Mouse (Mus musculus): ENCODE measurements around the gene Arhgap42. TPM values are rescaled to one million over a fixed set of nuclear protein-coding genes. Genes with fewer than 3 reads are reported as not detected.

Arhgap42 gene
- polyA plus RNA-seq, 1 experiment from 2014 or later = 28.8 TPM

DNA sequence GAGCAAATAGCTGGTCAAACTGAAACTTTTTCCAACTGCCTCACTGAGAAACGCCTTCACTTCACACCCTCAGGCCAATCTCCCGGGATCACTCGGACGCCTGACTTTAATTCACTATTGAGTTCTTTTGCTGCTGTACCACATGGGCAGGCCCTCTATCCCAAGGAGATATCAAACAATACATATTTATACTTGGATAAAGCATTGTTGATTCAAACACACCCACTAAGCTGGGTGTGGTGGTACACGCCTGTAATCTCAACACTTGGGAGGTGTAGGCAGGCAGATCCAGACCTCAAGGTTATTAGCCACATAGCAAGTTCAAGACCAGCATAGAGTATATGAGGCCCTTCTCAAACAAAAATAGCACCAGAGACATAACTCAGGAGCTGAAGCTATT lies 64.7 kb downstream of the Arhgap42 start:
- ATAC-seq (ENCODE audit: low read depth) (no peak), DNase-seq (ENCODE audit: low spot score) (no peak)
- no peak overlapping the region for H3K9ac ChIP-seq (ENCODE audit: low read depth, low read length)

GRCm38 (mm10) chr9:9173091-9173490 lies 65.8 kb downstream of the Arhgap42 start:
- 39% methylated on average over 1 of the region's 1 CpGs for WGBS

More for the DNA sequence above, 64.7 kb downstream of the Arhgap42 start:
- no peaks in the 10 kb centered on the region for H3K27me3 ChIP-seq (replicated peaks; ENCODE audit: control insufficient read depth, insufficient read depth, low read length)
- H3K36me3 ChIP-seq (ENCODE audit: control insufficient read depth, insufficient read depth, low read length) = no peaks in the 10 kb centered on the region
- H3K4me1 ChIP-seq (ENCODE audit: control insufficient read depth, insufficient read depth, low read length) = peaks cover 3% of the 10 kb centered on the region; the same call in 1 of the 2 replicates
- no peak overlapping the region for H3K4me2 ChIP-seq (ENCODE audit: low read depth, low read length)
- no peaks in the 10 kb centered on the region for H3K9me3 ChIP-seq (ENCODE audit: control insufficient read depth, low read length)
- H3K4me3 ChIP-seq (ENCODE audit: low read depth, low read length) = no peak overlapping the region
- no peak overlapping the region for H3K27ac ChIP-seq (replicated peaks; ENCODE audit: low read depth, low read length)
- WGBS = 69% methylated on average over 5 of the region's 5 CpGs

GRCm38 (mm10) chr9:9171146-9171816 lies 67.6 kb downstream of the Arhgap42 start:
- no peak overlapping the region for H3K9ac ChIP-seq (ENCODE audit: low read depth, low read length)
- peak; percentile 65 for DNase-seq (ENCODE audit: low spot score)
- ATAC-seq (ENCODE audit: low read depth) = peak; percentile 68
- H3K4me2 ChIP-seq (ENCODE audit: low read depth, low read length) = no peak overlapping the region
- peaks cover 6% of the 10 kb centered on the region; the same call in 1 of the 2 replicates for H3K4me1 ChIP-seq (ENCODE audit: control insufficient read depth, insufficient read depth, low read length)
- no peak overlapping the region for H3K4me3 ChIP-seq (ENCODE audit: low read depth, low read length)
- no peaks in the 10 kb centered on the region for H3K27me3 ChIP-seq (replicated peaks; ENCODE audit: control insufficient read depth, insufficient read depth, low read length)
- peak overlapping the region; percentile 24 for H3K27ac ChIP-seq (replicated peaks; ENCODE audit: low read depth, low read length)
- 47% methylated on average over 5 of the region's 5 CpGs for WGBS
- H3K36me3 ChIP-seq (ENCODE audit: control insufficient read depth, insufficient read depth, low read length) = no peaks in the 10 kb centered on the region
- no peaks in the 10 kb centered on the region for H3K9me3 ChIP-seq (ENCODE audit: control insufficient read depth, low read length)

More at GRCm38 (mm10) chr9:9173091-9173490, 65.8 kb downstream of the Arhgap42 start:
- Histone ChIP-seq H3K4me3 (ENCODE audit: low read depth, low read length) (no peak overlapping the region), H3K36me3 (ENCODE audit: control insufficient read depth, insufficient read depth, low read length) (no peaks in the 10 kb centered on the region), H3K4me1 (ENCODE audit: control insufficient read depth, insufficient read depth, low read length) (peaks cover 3% of the 10 kb centered on the region; the same call in 1 of the 2 replicates), H3K4me2 (ENCODE audit: low read depth, low read length) (no peak overlapping the region), H3K9ac (ENCODE audit: low read depth, low read length) (no peak overlapping the region), H3K9me3 (ENCODE audit: control insufficient read depth, low read length) (no peaks in the 10 kb centered on the region), H3K27me3 (replicated peaks; ENCODE audit: control insufficient read depth, insufficient read depth, low read length) (no peaks in the 10 kb centered on the region), H3K27ac (replicated peaks; ENCODE audit: low read depth, low read length) (no peak overlapping the region)
- DNase-seq (ENCODE audit: low spot score) (no peak), ATAC-seq (ENCODE audit: low read depth) (no peak)

GRCm38 (mm10) chr9:9165641-9166063 lies 73.2 kb downstream of the Arhgap42 start:
- H3K4me2 ChIP-seq (ENCODE audit: low read depth, low read length) = no peak overlapping the region
- no peak overlapping the region for H3K4me3 ChIP-seq (ENCODE audit: low read depth, low read length)
- peaks cover 11% of the 10 kb centered on the region for H3K4me1 ChIP-seq (ENCODE audit: control insufficient read depth, insufficient read depth, low read length)
- no peak overlapping the region for H3K27ac ChIP-seq (replicated peaks; ENCODE audit: low read depth, low read length)
- 74% methylated on average over 4 of the region's 4 CpGs for WGBS
- H3K9ac ChIP-seq (ENCODE audit: low read depth, low read length) = no peak overlapping the region
- H3K9me3 ChIP-seq (ENCODE audit: control insufficient read depth, low read length) = no peaks in the 10 kb centered on the region
- ATAC-seq (ENCODE audit: low read depth) = no peak
- no peaks in the 10 kb centered on the region for H3K27me3 ChIP-seq (replicated peaks; ENCODE audit: control insufficient read depth, insufficient read depth, low read length)
- H3K36me3 ChIP-seq (ENCODE audit: control insufficient read depth, insufficient read depth, low read length) = no peaks in the 10 kb centered on the region
- DNase-seq (ENCODE audit: low spot score) = no peak

DNA sequence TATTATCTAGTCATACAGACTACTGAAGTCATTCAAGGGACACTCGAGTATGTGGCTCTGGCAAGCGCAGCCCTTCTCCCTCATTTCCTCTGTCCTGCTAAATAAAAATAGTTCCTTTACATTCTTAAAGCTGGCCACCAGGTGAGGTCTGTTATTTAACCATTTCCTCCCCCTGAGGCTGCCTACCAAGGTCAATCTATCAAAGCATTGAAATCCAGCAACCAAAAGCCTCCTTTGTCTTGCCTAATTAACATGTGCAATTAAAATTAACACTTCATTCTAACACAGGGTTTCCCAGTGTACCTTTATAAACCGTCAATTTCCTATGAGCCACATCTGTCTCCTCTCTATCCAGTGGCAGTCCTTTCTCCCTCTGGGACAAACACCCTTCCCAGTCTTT lies 78.2 kb downstream of the Arhgap42 start:
- Histone ChIP-seq H3K4me1 (ENCODE audit: control insufficient read depth, insufficient read depth, low read length) (peaks cover 12% of the 10 kb centered on the region), H3K27ac (replicated peaks; ENCODE audit: low read depth, low read length) (no peak overlapping the region), H3K27me3 (replicated peaks; ENCODE audit: control insufficient read depth, insufficient read depth, low read length) (no peaks in the 10 kb centered on the region), H3K4me3 (ENCODE audit: low read depth, low read length) (no peak overlapping the region), H3K9ac (ENCODE audit: low read depth, low read length) (no peak overlapping the region), H3K4me2 (ENCODE audit: low read depth, low read length) (no peak overlapping the region), H3K36me3 (ENCODE audit: control insufficient read depth, insufficient read depth, low read length) (no peaks in the 10 kb centered on the region), H3K9me3 (ENCODE audit: control insufficient read depth, low read length) (no peaks in the 10 kb centered on the region)
- 34% methylated on average over 3 of the region's 3 CpGs for WGBS
- ATAC-seq (ENCODE audit: low read depth) (no peak), DNase-seq (ENCODE audit: low spot score) (no peak)

GRCm38 (mm10) chr9:9158241-9158640 lies 80.7 kb downstream of the Arhgap42 start:
- Histone ChIP-seq H3K9ac (ENCODE audit: low read depth, low read length) (no peak overlapping the region), H3K27me3 (replicated peaks; ENCODE audit: control insufficient read depth, insufficient read depth, low read length) (no peaks in the 10 kb centered on the region), H3K9me3 (ENCODE audit: control insufficient read depth, low read length) (no peaks in the 10 kb centered on the region), H3K27ac (replicated peaks; ENCODE audit: low read depth, low read length) (peak overlapping the region; percentile 48), H3K4me2 (ENCODE audit: low read depth, low read length) (no peak overlapping the region), H3K36me3 (ENCODE audit: control insufficient read depth, insufficient read depth, low read length) (no peaks in the 10 kb centered on the region), H3K4me3 (ENCODE audit: low read depth, low read length) (no peak overlapping the region), H3K4me1 (ENCODE audit: control insufficient read depth, insufficient read depth, low read length) (peaks cover 8% of the 10 kb centered on the region; the same call in 1 of the 2 replicates)
- 71% methylated on average over 3 of the region's 3 CpGs for WGBS
- no peak for DNase-seq (ENCODE audit: low spot score)
- ATAC-seq (ENCODE audit: low read depth) = no peak

GRCm38 (mm10) chr9:9157425-9157824 lies 81.5 kb downstream of the Arhgap42 start:
- H3K9me3 ChIP-seq (ENCODE audit: control insufficient read depth, low read length) = no peaks in the 10 kb centered on the region
- 59% methylated on average over 2 of the region's 2 CpGs for WGBS
- ATAC-seq (ENCODE audit: low read depth) (no peak), DNase-seq (ENCODE audit: low spot score) (no peak)
- H3K36me3 ChIP-seq (ENCODE audit: control insufficient read depth, insufficient read depth, low read length) = no peaks in the 10 kb centered on the region
- H3K4me1 ChIP-seq (ENCODE audit: control insufficient read depth, insufficient read depth, low read length) = peaks cover 8% of the 10 kb centered on the region; the same call in 1 of the 2 replicates
- no peaks in the 10 kb centered on the region for H3K27me3 ChIP-seq (replicated peaks; ENCODE audit: control insufficient read depth, insufficient read depth, low read length)
- peak overlapping the region; percentile 48; the same call in 1 of the 2 replicates for H3K27ac ChIP-seq (replicated peaks; ENCODE audit: low read depth, low read length)
- no peak overlapping the region for H3K4me3 ChIP-seq (ENCODE audit: low read depth, low read length)
- H3K9ac ChIP-seq (ENCODE audit: low read depth, low read length) = no peak overlapping the region
- no peak overlapping the region for H3K4me2 ChIP-seq (ENCODE audit: low read depth, low read length)

DNA sequence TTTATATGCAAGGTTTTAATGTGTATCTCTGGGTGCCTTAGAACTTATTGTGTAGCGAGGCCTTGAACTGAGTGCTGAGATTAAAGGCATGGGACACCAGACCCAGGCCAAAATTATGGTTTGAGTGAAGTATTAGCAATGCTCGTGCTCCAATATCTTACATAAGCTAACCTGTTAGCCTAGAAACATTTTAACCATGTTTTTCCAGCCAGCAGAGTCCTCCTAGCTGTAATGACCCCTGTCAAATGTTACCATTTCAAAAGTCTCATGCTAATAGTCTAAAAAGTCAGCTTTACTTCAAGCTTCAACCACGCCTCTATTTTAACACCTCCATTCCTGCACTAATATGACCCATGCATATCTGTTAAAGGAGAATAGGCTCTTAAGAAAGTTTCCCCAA lies 84.3 kb downstream of the Arhgap42 start:
- H3K9me3 ChIP-seq (ENCODE audit: control insufficient read depth, low read length) = no peaks in the 10 kb centered on the region
- H3K36me3 ChIP-seq (ENCODE audit: control insufficient read depth, insufficient read depth, low read length) = no peaks in the 10 kb centered on the region
- no peak overlapping the region for H3K9ac ChIP-seq (ENCODE audit: low read depth, low read length)
- WGBS = 87% methylated on average over 3 of the region's 3 CpGs
- no peak overlapping the region for H3K4me2 ChIP-seq (ENCODE audit: low read depth, low read length)
- H3K4me1 ChIP-seq (ENCODE audit: control insufficient read depth, insufficient read depth, low read length) = peaks cover 8% of the 10 kb centered on the region; the same call in 1 of the 2 replicates
- no peaks in the 10 kb centered on the region for H3K27me3 ChIP-seq (replicated peaks; ENCODE audit: control insufficient read depth, insufficient read depth, low read length)
- ATAC-seq (ENCODE audit: low read depth) (no peak), DNase-seq (ENCODE audit: low spot score) (no peak)
- no peak overlapping the region for H3K27ac ChIP-seq (replicated peaks; ENCODE audit: low read depth, low read length)
- H3K4me3 ChIP-seq (ENCODE audit: low read depth, low read length) = no peak overlapping the region
